Mouse (Mus musculus): ENCODE measurements around the gene Radil. TPM values are rescaled to one million over a fixed set of nuclear protein-coding genes. Genes with fewer than 3 reads are reported as not detected.

Radil gene
- total RNA-seq, 2 experiments from 2014 or later = 2.7 to 2.9 TPM

DNA sequence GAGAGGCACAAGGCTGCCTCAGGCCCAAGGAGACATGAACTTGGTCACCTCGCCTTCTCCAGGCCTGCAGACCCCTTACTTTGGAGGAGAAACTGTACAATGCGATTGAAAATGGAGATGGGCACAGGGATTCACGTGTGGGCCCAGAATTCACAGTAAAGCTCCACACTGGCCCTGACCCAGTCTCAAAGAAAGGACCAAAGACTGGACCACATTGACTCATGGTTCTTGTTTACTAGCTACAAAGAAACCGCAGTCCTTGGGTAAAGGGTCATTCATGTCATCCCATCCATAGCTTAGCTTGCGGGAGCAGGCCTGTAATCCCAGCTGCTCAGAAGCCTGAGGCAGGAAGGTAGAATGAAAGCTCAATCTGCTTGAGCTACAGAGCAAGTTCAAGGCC lies 67.3 kb downstream of the Radil start:
- no peak for DNase-seq

DNA sequence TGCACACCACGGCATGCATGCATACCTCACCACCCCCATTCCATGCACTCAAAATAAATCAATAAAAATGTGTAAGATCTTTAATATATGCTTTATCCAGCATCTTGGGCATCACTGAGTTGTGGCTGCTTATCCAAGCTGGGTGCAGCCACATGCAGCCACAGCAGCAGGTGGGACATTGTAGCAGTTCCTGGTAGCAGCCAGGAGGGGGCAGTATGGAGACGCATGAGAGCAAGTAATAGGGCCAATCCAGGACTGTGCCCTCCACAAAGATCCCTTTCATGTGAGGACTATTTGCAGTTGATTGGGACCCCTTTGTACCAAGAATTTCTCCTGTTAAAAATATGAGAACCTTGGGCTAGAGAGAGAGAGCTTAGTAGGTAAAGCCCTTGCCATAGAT lies 68.4 kb downstream of the Radil start:
- DNase-seq = no peak

DNA sequence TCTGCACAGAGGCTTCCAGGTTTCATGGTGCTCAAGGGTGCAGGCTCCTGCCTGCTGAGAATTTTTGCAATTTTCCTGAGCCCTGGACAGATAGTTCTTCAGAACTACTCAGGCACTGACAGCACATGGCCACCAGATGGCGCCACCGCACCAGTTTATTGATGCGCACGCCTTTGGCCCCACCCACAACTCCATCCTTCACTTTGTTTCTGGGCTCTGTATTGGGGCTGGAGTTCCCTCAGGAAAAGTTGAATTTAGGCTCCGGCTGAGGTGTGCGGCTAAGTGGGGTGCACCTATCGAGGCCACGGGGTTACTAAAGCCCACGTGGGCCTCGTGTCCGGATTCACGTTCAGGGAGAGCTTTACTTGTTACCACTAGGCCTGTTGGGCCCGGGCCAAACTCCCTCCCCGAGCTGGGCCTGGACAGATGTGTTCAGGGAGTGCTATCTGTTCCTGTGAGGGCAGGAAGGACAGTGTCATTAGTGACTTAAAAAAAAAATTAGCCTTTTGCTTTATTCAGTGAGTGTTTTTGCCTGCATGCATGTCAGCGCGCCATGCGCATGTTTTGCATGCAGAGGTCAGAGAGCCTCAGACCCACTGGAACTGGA lies 72.0 kb downstream of the Radil start:
- DNase-seq = peak; percentile 93

DNA sequence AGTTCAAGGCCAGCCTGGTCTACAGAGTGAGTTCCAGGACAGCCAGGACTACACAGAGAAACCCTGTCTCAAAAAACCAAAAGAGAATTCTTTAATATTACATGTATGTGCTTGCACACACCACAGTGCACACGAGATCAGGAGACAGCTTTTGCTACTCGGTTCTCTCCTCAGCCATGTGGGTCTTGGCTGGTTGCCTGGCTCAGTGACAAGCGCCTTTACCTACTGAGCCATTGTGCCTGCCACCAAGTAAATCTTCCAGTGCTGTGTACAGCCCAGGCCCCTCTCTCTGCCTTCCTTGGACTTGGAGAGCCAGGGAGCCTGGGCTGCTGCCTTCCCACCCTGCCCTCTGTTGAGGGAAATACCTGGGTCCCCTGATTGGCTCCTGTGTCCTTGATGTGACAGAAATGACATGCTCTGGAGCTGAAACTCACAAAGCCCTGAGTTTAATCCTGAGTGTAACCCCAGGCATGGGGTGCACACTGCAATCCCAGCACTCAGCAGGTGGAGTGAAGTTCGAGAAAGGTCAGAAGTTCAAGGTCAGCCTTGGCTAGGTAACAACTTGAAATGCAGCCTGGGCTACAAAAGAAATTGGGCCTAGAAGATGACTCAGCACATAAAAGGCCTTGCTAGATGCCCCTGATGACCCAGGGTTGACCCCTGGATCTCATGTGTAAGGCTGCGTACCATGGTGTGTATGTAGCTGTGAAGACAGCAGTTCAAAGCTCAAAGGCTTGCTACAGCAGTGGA lies 72.9 kb downstream of the Radil start:
- DNase-seq = no peak

DNA sequence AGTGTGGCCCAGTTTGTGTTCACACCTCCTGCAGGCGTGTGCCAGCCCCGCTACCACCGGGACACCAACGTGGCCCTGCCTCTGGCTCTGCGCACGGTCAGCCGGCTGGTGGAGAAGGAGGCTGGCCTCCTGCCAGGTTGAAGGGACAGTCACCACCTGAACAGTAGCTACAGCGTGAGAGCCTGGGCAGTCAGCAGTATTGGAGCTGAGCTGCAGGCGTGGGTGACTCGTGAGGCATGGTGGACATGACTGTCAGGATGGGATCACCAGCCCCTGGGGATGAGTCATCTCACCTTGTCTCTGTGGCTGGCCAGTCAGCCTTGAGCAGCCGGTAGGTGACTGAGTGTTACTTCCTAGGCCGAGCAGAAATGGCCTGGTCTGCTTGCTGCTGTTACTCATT lies 73.6 kb downstream of the Radil start:
- no peak for DNase-seq

DNA sequence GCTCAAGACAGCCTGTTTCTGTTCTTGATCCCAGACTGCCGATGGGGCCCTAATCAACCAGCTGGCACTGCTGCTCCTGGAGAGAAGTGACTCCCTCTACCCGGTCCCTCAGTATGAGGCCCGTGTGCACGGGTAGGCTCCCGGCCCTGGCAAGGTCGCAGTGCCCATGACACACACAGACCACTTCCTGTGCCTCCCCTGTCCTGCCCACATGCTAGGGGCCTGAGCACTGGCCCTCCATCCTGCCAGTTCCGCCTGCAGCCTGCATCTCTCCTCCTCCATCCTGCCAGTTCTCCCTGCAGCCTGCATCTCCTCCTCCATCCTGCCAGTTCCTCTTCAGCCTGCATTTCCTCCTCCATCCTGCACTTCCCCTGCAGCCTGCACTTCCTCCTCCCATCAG lies 75.2 kb downstream of the Radil start:
- no peak for DNase-seq

DNA sequence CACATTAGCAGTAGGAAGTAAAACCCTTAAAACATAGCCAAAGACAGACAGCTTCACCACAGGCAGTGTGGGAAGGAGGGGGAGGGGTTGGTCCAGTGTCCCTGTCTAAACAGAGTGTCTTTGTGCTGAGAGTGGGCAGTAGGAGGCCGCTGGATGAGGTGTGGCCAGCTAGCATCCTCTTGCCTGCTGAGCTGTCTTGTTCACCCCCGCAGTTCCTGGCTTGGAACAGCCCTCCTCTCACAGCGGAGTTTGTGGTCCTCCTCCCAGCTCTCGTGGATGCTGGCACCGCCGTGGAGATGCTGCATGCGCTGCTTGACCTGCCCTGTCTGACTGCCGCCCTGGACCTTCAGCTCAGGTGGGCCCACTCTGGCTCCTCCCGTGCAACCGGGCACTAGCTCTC lies 77.2 kb downstream of the Radil start:
- DNase-seq = no peak

DNA sequence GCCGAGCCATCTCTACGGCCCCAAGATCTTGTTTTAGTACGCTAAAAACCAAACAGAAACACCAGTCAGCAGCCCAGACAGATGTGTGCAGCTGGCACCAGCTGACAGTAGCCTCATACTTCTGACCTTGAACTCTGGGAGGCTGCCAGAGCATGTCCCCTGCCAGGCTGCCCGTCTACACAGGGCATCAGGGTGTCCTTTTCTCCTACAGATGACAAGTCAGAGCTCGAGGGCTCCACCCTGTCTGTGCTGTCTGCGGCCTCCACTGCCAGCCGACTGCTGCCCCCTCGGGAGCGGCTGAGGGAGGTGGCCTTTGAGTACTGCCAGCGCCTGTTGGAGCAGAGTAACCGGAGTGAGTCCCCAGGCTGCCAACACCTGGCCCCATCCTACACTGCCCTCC lies 81.1 kb downstream of the Radil start:
- DNase-seq = no peak

DNA sequence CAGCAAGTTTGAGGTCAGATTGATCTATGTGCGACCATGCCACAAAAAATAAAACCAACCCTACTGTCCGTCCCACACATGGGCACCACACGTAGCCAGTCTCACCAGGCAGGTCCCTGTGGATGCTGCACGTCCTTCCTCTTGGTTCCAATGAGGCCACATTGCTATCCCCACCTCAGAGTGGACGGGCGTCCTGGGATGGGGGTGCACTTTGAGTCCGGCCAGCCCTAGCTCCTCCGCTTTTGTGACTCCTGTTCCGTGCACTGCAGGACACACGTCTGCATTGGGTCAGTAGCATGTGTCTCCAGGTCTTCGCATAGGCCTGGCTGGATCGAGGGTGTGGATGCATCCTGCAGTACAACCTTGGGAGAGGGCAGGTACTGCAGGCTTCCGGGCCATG lies 82.5 kb downstream of the Radil start:
- DNase-seq = no peak

DNA sequence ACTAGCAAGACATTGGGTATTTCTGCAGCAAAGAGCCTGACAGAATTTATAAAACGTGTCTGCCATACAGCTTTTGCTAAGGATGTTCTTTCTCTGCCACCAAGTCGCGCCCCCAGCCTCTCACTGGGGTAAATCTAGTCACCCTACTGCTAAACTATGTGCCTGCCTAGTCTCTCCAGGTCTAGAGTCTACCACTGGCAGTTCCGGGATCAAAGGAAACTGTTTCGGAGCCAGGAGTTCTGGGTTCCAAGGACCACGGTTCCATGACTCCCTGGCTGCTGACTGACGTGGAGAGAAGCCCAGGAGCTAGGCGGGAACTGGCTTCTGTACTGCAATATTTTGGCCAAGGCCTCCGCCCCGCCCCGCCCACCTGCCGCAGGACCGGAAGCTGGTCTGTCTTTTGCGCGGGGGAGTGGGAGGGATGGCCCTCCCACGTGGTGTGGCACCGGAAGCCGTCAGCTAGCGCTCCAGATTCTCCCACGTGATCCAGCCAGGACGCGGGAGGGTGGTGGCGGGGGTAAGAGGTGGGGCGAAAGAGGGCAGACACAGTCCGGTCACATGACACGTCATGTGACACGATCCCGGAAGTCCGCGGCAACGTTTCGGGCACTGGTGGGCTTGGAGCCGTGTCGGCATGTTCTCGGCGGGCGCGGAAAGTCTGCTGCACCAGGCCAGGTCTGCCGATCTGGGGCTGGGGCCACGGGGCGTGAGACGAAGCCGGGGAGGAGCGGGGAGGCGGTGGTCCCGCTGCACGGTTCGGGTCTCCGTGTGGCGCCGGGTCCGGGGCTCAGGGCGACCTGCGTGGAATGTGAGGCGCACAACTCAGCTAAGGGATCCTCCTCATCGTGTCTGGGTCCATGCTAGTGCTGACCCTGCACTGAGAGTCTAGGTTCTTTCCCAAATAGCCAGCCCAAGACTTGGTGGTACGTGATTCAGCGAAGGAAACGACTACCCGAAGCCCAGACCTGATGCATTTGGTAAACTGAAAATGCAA lies 87.1 kb downstream of the Radil start, which contains the start of gene Ap5z1:
TSS of gene Ap5z1 (plus strand) at position 484 of the 994 bp plus-strand sequence.
- peak; percentile 86 for DNase-seq

DNA sequence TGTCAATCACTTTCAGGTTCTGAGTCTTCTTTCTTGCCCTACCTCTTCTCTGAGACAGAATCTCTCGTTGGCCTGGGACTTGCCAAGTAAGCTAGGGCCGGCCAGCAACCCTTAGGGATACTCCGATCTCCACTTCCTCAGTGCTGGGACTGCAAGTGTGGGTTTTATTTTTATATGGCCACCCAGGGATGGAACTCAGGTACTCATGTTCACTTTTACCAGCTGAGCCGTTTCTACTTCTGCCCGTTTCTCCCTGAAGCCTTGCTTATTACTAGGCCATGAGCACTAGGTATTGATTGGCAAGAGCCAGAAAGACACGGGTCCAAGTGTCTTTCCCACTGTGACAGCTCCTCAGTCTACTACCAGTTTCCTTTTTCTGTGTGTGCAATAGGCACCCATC lies 87.9 kb downstream of the Radil start:
- no peak for DNase-seq

DNA sequence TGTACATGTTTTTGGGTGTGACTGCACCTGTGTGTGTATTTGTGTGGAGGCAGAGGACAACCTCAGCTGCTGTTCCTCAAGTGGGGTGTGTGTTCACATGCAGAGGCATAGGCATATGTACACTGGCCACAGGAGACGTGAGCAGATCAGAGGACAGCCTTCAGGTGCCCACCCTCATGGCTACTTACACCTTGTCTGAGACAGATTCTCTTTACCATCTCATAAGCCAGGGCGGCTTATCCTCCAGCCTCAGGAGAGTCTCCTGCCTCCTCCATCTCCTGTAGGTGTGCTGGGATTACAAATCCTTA lies 88.3 kb downstream of the Radil start:
- DNase-seq = no peak

DNA sequence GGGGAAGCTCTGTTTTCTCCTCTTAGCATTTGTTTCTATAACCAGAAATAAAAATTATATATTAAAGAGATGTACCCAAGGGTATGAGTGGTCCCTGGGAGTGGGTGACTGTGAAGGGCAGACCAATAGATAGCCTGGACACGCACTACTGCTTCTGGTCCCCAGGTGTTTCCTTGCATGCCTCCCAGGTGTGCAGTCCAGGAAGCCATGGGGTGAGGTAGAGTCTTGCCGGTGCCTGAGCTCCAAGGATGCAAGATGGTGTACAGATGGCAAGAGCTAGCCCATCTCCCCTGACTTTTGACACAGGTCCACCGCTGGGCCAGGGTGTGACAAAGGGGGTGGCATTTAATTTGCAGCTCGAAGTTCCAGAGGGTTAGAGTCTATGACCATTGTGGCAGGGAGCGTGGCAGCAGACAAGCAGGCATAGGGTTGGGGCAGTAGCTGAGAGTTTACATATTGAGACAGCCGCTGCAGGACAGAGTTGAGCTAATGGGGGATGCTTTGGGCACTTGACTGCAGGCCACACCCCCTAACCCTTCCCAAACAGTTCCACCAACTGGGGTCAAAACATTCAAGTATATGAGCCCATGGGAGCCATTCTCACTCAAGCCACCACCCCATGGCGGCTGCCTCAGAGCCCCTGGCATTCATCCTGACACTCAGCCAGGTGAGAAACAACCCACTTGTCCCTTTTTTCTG lies 88.8 kb downstream of the Radil start:
- no peak for DNase-seq

DNA sequence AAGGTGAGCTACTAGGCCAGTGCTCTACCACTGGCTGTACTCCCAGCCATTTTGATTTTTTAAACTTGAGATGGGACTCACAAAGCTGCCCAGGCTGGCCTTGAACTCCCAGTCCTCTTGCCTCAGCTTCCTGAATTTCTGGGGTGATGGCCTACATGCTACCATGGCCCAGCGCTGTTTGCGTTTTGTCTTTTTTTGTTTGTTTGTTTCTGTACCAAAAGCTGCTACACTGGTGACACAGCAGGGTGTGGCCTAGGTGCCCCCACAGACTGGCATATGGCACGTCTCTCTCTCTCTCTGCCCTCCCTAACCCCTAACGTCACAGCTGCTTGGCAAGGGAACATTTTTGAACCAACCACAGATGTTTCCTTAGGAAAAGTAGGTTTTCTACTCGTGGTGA lies 91.1 kb downstream of the Radil start:
- DNase-seq = no peak

DNA sequence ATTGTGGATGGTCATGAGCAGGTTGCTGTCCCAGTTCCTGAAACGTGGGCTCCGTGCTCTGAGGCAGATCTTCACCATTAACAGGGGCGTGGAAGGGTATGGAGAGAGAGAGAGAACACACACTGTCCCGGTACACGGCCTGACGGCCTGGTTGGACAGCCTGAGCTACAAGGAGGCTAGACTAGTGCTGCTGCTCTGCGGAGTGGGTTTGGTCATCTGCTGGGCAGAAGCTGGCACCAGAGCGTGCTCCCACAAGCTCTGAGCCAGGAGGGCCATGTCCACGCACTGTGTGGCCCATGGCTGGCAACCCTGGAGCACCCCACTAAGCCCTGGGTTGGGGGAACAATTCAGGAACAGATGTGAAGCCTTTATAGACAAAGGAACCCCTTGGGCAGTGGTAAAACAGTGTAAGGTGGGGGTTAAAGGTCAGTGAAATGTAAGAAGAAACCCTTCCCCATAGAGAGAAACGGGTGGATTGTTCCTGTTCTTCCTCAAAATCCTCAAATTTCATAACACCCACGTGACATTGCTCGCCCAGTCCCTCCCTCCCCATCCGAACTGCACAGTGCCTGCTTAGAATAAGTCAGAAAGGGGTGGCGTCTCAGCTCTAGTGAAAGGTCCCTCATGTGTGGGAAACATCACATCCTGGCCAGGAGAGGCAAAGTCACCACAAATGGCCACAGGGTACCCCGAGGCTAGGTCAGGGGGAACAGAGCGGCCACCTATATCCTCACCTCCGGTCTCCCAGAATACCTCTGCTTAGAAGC lies 91.9 kb downstream of the Radil start:
- no peak for DNase-seq

DNA sequence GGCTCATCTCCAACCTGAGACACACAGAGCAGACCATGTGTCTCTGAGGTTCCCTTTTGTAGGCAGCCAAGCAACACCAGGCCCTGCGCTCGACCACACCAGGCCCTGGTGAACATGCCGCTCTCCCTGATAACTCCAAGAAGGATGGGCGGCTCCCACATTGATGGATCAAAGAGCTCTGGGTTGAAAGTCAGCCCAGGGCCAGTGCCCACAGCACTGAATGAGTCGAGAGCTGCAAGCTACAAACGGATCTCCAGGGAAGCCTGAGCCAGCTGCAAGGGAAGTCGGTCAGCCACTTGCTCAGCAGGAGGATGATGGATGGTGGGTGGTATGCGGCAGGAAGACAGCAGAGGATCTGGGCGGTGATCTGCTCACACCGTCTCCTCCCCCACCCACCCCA lies 93.6 kb downstream of the Radil start:
- no peak for DNase-seq

DNA sequence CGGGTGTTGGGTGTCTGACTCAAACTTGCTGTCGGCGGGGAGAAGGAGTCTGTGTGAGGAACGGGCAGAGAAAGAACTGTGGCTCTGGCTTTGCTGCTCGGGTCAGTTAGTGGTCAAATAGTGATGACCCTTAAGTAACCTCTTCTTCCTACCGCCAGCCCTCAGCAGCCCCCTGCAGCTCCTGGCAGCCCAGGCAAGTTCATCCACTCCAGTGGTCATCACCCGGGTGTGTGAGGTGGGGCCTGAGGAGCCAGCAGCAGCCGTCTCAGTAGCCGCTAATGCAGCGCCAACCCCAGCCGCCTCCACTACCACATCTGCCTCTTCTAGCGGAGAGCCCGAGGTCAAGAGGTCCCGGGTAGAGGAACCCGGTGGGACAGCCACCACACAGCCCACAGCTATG lies 94.6 kb downstream of the Radil start:
- DNase-seq = no peak

DNA sequence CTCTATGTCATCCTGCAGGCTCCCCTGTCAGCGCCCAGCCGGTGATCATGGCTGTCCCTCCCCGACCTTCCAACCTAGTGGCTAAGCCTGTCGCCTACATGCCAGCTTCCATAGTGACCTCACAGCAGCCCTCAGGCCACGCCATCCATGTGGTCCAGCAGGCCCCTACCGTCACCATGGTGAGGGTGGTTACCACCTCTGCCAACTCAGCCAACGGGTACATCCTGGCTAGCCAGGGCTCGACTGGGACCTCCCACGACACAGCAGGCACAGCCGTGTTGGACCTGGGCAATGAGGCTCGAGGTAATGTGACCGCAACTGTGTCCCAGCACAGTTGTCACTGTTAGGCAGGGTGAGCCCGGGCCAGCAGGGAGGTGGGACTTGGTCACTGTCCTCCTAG lies 97.2 kb downstream of the Radil start:
- DNase-seq = no peak

DNA sequence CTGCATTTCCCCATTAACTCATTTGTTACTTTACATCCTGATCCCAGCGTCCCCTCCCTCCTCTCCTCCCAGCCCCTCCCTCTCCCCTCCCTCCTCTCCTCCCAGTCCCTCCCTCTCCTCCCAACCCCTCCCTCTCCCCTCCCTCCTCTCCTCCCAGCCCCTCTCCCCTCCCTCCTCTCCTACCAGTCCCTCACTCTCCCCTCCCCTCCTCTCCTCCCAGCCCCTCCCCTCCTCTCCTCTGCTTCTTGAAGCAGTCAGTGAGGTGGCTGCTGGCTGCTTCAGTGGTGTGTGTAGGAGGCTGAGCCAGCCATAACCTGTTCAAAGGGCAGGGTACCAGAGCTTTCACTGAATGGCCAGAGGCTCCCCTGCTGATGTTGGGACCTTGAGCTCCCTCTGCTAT lies 99.1 kb downstream of the Radil start:
- no peak for DNase-seq

DNA sequence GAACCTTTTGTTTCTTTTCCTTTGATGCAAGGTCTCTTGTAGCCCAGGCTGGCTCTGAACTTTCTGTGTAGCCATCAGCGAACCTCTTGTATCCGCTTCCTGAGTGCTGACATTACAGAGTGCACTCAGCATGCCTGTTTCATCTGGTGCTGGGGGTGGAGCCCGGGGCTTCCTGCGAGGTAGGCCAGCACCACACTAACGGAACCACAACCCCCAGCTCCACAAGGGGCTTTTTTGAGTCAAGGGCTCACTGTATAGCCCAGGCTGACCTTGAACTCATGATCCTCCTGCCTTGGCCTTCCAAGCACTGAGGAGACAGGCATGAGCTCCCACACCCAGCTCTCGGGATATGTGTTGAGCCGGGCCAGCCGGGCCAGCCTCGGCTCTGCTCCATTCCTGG lies 100.1 kb downstream of the Radil start:
- DNase-seq = no peak

DNA sequence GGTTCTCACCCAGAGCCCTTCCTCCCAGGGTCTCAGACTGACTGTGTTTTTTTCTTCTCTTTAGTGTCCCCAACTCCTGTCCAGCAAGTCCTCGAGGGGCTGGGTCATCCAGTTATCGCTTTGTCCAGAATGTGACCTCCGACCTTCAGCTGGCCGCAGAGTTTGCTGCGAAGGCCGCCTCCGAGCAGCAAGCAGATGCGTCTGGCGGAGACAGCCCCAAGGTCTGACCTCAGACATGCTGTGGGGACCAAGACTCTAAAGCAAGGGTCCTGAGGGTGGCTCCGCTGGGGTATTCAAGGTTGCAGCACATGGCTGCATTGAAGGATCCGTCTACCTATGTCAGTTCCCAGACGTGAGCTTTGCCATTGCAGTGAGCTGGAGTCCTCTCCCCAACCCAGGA lies 102.3 kb downstream of the Radil start:
- no peak for DNase-seq

DNA sequence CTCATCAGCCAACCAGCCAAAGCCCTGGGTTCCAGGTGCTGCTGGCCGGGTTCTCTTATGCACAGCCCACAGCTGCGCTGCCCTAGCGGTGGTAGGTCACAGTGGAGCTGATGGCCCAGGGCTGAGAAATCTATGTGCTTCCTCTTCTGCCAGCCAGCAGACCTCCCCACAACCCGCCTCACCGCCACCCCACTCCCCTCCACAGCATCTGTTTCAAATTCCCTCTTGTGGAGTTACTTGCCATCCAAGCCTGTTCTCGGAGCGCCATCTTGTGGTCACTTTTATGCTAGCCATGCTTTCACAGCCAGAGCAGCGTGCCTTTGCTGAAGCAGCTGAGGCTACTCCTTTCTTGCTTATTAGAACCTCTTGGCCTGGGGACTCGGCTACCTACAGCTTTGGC lies 102.8 kb downstream of the Radil start:
- peak; percentile 91 for DNase-seq
